Mouse (Mus musculus) natural killer cell, adult 2 months (primary cell): ENCODE results near the gene Gm17783.
"Not testable (repeated sequence)": the region's sequence is repeated elsewhere in the genome, so short reads cannot be mapped to it uniquely, and the experiment has no call there.

Experiments used
- DNase-seq, 2 experiments: peaks; one replicate each; pipeline ENCODE4 v3.0.0; 2022; ENCODE audit warnings: low spot score in 2 of 2

The Gm17783 gene

GRCm38 (mm10) chr16:45531950-45532349 is at the start of gene Gm17783:
Gene Gm17783 (minus strand): TSS chr16:45532050.
- no peak for DNase-seq

- DNase-seq = no peak
Measured at GRCm38 (mm10) chr16:45579883-45580282, 48.0 kb upstream of the Gm17783 start.

GRCm38 (mm10) chr16:45572307-45572706 is 40.5 kb upstream of the Gm17783 start:
- no peak for DNase-seq

- DNase-seq = no peak
Measured at GRCm38 (mm10) chr16:45561747-45562146, 29.9 kb upstream of the Gm17783 start.

GRCm38 (mm10) chr16:45551579-45551978 is 19.7 kb upstream of the Gm17783 start:
- DNase-seq = no peak

GRCm38 (mm10) chr16:45547982-45548381 is 16.1 kb upstream of the Gm17783 start:
- no peak for DNase-seq

- DNase-seq = peak; percentile 4 to 32
Measured at GRCm38 (mm10) chr16:45544341-45544740, 12.5 kb upstream of the Gm17783 start.

GRCm38 (mm10) chr16:45542108-45542507 is 10.3 kb upstream of the Gm17783 start:
- no peak for DNase-seq

GRCm38 (mm10) chr16:45538342-45538741 is 6.5 kb upstream of the Gm17783 start:
- not testable (repeated sequence) for DNase-seq

GRCm38 (mm10) chr16:45535009-45535408 is 3.2 kb upstream of the Gm17783 start, which contains the start of gene Slc9c1:
Gene Slc9c1 (plus strand): TSS chr16:45535309.
- DNase-seq = no peak

- no peak for DNase-seq
Measured at GRCm38 (mm10) chr16:45525551-45525950, 6.3 kb downstream of the Gm17783 start.

GRCm38 (mm10) chr16:45495326-45495725 is 36.5 kb downstream of the Gm17783 start:
- DNase-seq = no peak

- DNase-seq = no peak
Measured at GRCm38 (mm10) chr16:45492927-45493326, 38.9 kb downstream of the Gm17783 start, which contains the start of gene Gm609. Gene Gm609 (minus strand): TSS chr16:45492969.

- DNase-seq = no peak
Measured at GRCm38 (mm10) chr16:45476991-45477390, 54.9 kb downstream of the Gm17783 start.

- DNase-seq = not testable (repeated sequence)
Measured at GRCm38 (mm10) chr16:45471836-45472235, 60.0 kb downstream of the Gm17783 start.
